Mouse (Mus musculus): ENCODE results near the gene Mrps33. TPM values are rescaled to one million over a fixed set of nuclear protein-coding genes. Genes with fewer than 3 reads are reported as not detected.

Gene Mrps33
- polyA plus RNA-seq, 1 experiment from 2014 or later: 116 TPM

DNA sequence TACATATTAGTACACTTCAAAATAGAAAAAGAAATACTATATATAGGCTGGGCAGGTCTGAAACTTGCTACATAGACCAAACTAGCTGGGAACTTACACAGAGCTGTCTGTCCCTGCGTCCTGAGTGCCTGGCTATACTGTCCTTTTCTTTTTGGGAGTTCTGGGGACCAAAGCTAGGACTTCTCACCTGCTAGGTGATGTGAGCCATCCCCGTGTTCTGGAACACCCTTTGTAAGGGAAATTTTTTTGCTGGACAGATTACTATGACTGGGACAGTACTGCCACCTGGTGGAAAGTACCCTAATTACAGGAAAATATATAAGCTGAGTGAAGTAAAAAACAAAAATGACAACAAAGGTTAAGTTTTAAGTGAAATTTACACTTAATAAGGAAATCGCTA is 28.2 kb downstream of the Mrps33 start:
- no peak overlapping the region for H3K4me3 ChIP-seq (ENCODE audit: low read depth, low read length)
- ATAC-seq: no peak
- H3K9me3 ChIP-seq (ENCODE audit: low read length): no peaks in the 10 kb centered on the region
- no peaks in the 10 kb centered on the region for H3K36me3 ChIP-seq (ENCODE audit: insufficient read depth, low read length)
- H3K4me1 ChIP-seq (ENCODE audit: insufficient read depth, low read depth, low read length): no peaks in the 10 kb centered on the region
- WGBS: 31% methylated on average over 3 of the region's 3 CpGs
- H3K9ac ChIP-seq (replicated peaks; ENCODE audit: low read depth): no peak overlapping the region
- H3K27ac ChIP-seq (ENCODE audit: low read length): no peak overlapping the region
- H3K27me3 ChIP-seq (replicated peaks; ENCODE audit: insufficient read depth, low read length): no peaks in the 10 kb centered on the region
- TF ChIP-seq CTCF (IDR thresholded peaks at IDR 0.05) (peak; percentile 68), EP300 (IDR thresholded peaks at IDR 0.05) (0 out of 2 replicates have a peak, but pooled peaks have one; percentile 24)
- peak; percentile 73 for DNase-seq (ENCODE audit: low spot score)
- H3K4me2 ChIP-seq (replicated peaks; ENCODE audit: low read depth, low read length): no peak overlapping the region

DNA sequence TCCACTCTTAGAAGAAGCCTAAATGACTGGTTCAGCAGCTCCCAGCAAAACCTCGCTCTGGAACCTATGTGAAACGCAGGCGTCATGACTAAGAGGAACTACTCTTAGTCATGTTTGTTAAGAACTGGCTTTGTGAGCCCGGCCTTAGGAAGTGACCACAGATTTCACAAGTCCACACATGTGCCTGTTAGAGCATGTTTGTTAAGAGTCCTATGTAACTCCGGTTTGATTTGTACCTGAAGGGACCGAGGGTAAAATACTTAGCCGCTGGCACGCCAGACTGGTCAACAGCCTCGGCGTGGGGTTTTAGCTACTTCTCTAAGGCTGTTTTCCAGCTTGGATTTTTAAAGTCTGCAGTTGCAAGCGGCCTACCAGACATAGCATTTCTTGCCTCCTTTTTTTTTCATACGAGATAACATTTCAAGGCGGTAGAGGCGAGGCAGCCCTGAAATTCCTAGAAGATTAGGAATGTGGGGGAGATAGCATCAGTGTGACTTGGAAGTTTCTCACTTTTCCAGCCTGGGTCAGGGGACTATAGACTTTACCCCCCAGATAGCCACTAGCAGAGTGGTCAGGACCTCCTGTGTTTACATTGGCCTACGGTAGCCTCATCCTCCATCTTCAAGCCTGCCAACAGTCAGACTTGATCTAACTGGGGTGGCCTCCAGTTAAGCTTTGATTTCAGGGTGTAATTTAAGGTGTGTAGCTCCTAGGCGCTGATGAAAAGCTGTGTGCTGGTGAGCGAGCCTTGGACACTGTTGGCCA is 28.8 kb downstream of the Mrps33 start:
- DNase-seq (ENCODE audit: low spot score) (peak; percentile 90), ATAC-seq (peak; percentile 84)
- H3K4me1 ChIP-seq (ENCODE audit: insufficient read depth, low read depth, low read length): no peaks in the 10 kb centered on the region
- no peaks in the 10 kb centered on the region for H3K9me3 ChIP-seq (ENCODE audit: low read length)
- no peaks in the 10 kb centered on the region for H3K36me3 ChIP-seq (ENCODE audit: insufficient read depth, low read length)
- no peak overlapping the region for H3K9ac ChIP-seq (replicated peaks; ENCODE audit: low read depth)
- H3K27ac ChIP-seq (ENCODE audit: low read length): peak overlapping the region; percentile 72
- TF ChIP-seq CTCF (IDR thresholded peaks at IDR 0.05) (no peak), EP300 (IDR thresholded peaks at IDR 0.05) (no peak)
- H3K4me3 ChIP-seq (ENCODE audit: low read depth, low read length): peak overlapping the region; percentile 37; the same call in 1 of the 2 replicates
- 39% methylated on average over 17 of the region's 17 CpGs for WGBS
- peak overlapping the region; percentile 56 for H3K4me2 ChIP-seq (replicated peaks; ENCODE audit: low read depth, low read length)
- no peaks in the 10 kb centered on the region for H3K27me3 ChIP-seq (replicated peaks; ENCODE audit: insufficient read depth, low read length)

DNA sequence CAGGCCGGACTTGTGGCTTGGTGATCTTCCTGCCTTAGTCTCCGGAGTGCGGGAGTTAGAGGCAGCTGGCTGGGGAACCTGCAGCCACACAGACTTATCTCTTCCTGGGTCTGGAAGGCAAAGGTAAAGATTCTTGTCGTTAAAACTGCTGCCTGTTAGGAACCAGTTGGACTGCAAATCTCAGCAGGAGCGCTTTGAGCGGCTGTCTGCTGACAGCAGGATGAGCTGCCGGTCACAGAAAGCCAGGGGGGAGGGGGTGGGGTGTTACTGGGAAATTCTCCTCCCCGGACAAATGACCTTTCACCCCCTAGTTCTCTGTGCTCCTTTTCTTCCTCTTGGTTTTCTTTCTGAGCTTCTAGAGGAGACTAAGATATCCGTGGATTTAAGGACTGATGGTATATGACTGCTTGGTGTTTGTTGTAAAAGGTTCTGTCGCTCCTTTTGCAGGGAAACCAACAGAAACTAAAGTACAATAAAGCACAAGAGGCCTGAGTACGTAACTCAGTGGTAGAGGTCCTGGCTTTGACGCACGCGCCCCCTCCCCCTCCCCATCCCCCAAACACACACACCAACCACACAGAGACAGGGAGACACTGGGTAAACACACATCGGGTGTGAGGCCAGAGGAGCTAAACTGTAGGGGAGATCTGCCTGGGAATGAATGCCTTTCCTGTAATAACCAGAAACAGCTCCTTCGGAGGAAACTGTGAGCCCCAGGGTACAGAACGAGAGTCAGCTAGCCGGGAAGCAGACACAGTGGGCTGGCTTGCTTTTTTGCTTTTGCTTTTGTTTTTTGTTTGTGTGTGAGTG is 29.7 kb downstream of the Mrps33 start:
- no peaks in the 10 kb centered on the region for H3K9me3 ChIP-seq (ENCODE audit: low read length)
- no peaks in the 10 kb centered on the region for H3K4me1 ChIP-seq (ENCODE audit: insufficient read depth, low read depth, low read length)
- 2% methylated on average over 18 of the region's 18 CpGs for WGBS
- peak overlapping the region; percentile 1; the same call in 1 of the 2 replicates for H3K9ac ChIP-seq (replicated peaks; ENCODE audit: low read depth)
- DNase-seq (ENCODE audit: low spot score) (peak; percentile 60), ATAC-seq (peak; percentile 57)
- no peaks in the 10 kb centered on the region for H3K27me3 ChIP-seq (replicated peaks; ENCODE audit: insufficient read depth, low read length)
- peak overlapping the region; percentile 37 for H3K4me3 ChIP-seq (ENCODE audit: low read depth, low read length)
- peak overlapping the region; percentile 72 for H3K27ac ChIP-seq (ENCODE audit: low read length)
- no peak for TF ChIP-seq CTCF (IDR thresholded peaks at IDR 0.05)
- TF ChIP-seq EP300 (IDR thresholded peaks at IDR 0.05): no peak
- H3K36me3 ChIP-seq (ENCODE audit: insufficient read depth, low read length): no peaks in the 10 kb centered on the region
- H3K4me2 ChIP-seq (replicated peaks; ENCODE audit: low read depth, low read length): peak overlapping the region; percentile 56

DNA sequence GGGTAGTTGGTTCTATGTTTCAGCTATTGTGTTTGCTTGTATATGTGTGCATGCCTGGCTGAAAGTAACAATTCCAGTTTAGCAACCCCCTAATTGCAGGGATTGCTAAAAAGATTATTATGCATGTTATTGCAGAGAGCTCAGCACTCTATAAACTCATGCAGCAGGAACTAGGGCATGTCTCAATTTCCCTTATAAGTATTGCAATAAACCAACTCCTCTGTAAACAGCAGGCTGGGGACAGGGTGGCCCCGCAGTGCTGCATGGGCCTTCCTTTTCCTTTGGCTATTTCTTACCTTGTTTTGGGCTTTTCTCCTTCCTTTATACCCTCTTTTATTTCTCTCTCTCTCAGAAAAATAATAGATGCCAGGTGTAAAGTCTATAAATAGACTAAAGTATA is 32.3 kb downstream of the Mrps33 start:
- Histone ChIP-seq H3K27me3 (replicated peaks; ENCODE audit: insufficient read depth, low read length) (no peaks in the 10 kb centered on the region), H3K36me3 (ENCODE audit: insufficient read depth, low read length) (no peaks in the 10 kb centered on the region), H3K4me3 (ENCODE audit: low read depth, low read length) (no peak overlapping the region), H3K4me1 (ENCODE audit: insufficient read depth, low read depth, low read length) (no peaks in the 10 kb centered on the region), H3K9me3 (ENCODE audit: low read length) (no peaks in the 10 kb centered on the region), H3K27ac (ENCODE audit: low read length) (no peak overlapping the region), H3K9ac (replicated peaks; ENCODE audit: low read depth) (no peak overlapping the region), H3K4me2 (replicated peaks; ENCODE audit: low read depth, low read length) (no peak overlapping the region)
- TF ChIP-seq EP300 (IDR thresholded peaks at IDR 0.05): no peak
- TF ChIP-seq CTCF (IDR thresholded peaks at IDR 0.05): no peak
- 72% methylated on average over 1 of the region's 1 CpGs for WGBS
- ATAC-seq: no peak
- peak; percentile 18 for DNase-seq (ENCODE audit: low spot score)

DNA sequence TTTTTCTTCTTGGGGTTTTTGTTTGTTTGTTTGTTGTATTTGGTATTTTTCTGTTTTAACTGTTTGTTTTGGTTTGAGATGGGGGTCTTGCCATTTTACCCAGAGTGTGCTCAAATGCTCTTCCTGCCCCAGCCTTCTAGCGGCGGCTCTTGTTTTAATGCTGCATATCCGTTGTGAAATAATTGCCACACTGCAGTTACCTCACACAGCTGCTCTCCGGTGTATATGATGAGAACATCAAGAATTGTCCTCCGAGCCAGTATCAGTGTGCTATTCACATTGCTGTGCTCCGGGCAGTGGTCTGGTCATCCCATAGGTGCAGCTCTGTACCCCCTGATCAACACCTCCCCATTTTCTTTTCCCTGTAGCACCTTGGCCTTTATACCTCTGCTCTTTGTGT is 34.5 kb downstream of the Mrps33 start:
- ATAC-seq (no peak), DNase-seq (ENCODE audit: low spot score) (no peak)
- Histone ChIP-seq H3K9me3 (ENCODE audit: low read length) (no peaks in the 10 kb centered on the region), H3K27ac (ENCODE audit: low read length) (no peak overlapping the region), H3K27me3 (replicated peaks; ENCODE audit: insufficient read depth, low read length) (no peaks in the 10 kb centered on the region), H3K4me1 (ENCODE audit: insufficient read depth, low read depth, low read length) (no peaks in the 10 kb centered on the region), H3K9ac (replicated peaks; ENCODE audit: low read depth) (no peak overlapping the region), H3K4me2 (replicated peaks; ENCODE audit: low read depth, low read length) (no peak overlapping the region), H3K36me3 (ENCODE audit: insufficient read depth, low read length) (no peaks in the 10 kb centered on the region), H3K4me3 (ENCODE audit: low read depth, low read length) (no peak overlapping the region)
- TF ChIP-seq CTCF (IDR thresholded peaks at IDR 0.05) (no peak), EP300 (IDR thresholded peaks at IDR 0.05) (no peak)
- WGBS: 79% methylated on average over 6 of the region's 6 CpGs

DNA sequence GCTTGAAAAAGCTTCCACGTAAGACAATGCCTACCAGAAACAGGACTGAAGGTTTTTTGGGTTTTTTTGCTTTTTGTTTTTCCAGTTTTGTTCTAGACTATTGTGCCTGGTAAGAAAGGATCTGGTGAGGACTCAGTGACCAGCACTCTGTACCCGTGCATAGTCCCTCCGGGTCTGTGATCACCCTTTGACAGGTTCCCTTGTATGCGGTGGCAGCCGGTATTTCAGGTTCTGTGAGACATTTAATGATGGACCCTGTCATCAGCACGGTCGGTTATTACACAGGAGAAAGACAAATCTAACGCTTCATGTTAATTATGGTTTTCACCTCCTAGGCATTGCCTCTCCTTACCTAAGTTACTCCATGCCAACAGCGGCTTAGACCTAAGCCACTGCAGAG is 35.8 kb downstream of the Mrps33 start:
- no peak overlapping the region for H3K27ac ChIP-seq (ENCODE audit: low read length)
- H3K4me3 ChIP-seq (ENCODE audit: low read depth, low read length): no peak overlapping the region
- no peaks in the 10 kb centered on the region for H3K9me3 ChIP-seq (ENCODE audit: low read length)
- no peak overlapping the region for H3K4me2 ChIP-seq (replicated peaks; ENCODE audit: low read depth, low read length)
- DNase-seq (ENCODE audit: low spot score) (no peak), ATAC-seq (no peak)
- 76% methylated on average over 9 of the region's 9 CpGs for WGBS
- H3K4me1 ChIP-seq (ENCODE audit: insufficient read depth, low read depth, low read length): no peaks in the 10 kb centered on the region
- H3K36me3 ChIP-seq (ENCODE audit: insufficient read depth, low read length): no peaks in the 10 kb centered on the region
- H3K27me3 ChIP-seq (replicated peaks; ENCODE audit: insufficient read depth, low read length): no peaks in the 10 kb centered on the region
- TF ChIP-seq EP300 (IDR thresholded peaks at IDR 0.05) (no peak), CTCF (IDR thresholded peaks at IDR 0.05) (no peak)
- no peak overlapping the region for H3K9ac ChIP-seq (replicated peaks; ENCODE audit: low read depth)

All from lung, postnatal 0 days (tissue).